Mouse (Mus musculus): ENCODE measurements around the gene Vmn1r30.

Gene Vmn1r30

DNA sequence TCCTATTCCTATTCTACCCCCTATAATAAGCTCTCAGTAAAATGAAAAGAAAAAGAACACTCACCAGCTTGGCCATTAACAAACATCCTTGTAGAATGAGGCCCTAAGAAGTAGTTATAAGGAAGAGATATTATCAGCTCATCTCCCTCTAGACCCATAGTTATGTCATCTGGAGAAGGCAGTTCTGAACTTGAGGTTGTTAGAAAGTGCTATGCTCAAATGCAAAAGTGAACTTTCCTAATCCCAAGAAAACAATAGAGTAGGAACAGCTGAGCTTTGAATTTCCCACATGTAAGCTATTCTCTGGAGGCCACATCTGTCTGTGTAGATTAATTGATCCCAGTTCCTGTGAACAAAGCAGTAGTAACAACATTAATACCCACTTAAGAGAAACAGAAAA lies at the start of gene Vmn1r30:
Vmn1r30 (minus strand) TSS at position 101 of the 400 bp plus-strand sequence.
- DNase-seq (ENCODE audit: low spot score): no peak

DNA sequence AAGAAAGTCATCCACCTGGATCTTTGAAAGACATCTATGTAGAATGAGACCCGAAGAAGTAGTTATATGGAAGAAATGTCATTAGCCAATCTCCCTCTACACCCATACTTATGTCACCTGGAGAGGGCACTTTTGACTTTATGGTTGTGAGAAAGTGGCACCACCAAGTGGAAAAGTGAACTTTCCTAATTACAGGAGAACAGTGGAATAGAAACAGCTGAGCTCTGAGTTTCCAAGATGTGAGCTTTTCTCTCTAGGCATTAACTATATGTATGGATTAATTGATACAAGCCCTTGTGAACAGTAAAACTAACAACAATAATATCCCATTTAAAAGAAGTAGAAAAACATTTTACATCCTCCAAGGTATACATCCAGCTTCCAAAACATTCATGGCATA lies 32.0 kb upstream of the Vmn1r30 start, which contains the start of gene Vmn1r31:
Vmn1r31 (minus strand) TSS at position 101 of the 400 bp plus-strand sequence.
- DNase-seq (ENCODE audit: low spot score): no peak

Measured in testis, postnatal 14 days (tissue).